8 mouse cellular contexts compared by ENCODE assay signal in genomic region chr5:107167373-107167772, GRCm38 (mm10).
A peak's percentile ranks its signal among the peaks of the same experiment; 100 is the strongest.
DNase-seq lines count a peak whose midpoint lies in the region; ATAC-seq lines count a peak whose summit lies in the region.

No protein-coding gene starts in this region.

- H3K27ac ChIP-seq in kidney, embryonic 14.5 days (ENCODE audit: low read depth, low read length) = peak overlapping the region; percentile 78
- peak overlapping the region; percentile 94 for H3K27ac ChIP-seq in embryonic facial prominence, embryonic 15.5 days (replicated peaks)
- peak overlapping the region; percentile 87 for H3K27ac ChIP-seq in limb, embryonic 15.5 days

- H3K9ac ChIP-seq in kidney, embryonic 14.5 days (ENCODE audit: low read depth, low read length) = peak overlapping the region; percentile 13; the same call in 1 of the 2 replicates
- H3K9ac ChIP-seq in embryonic facial prominence, embryonic 15.5 days = no peak overlapping the region
- no peak overlapping the region for H3K9ac ChIP-seq in limb, embryonic 15.5 days

- H3K27me3 ChIP-seq in kidney, embryonic 14.5 days (ENCODE audit: control insufficient read depth, insufficient read depth, low read length) = no peaks in the 10 kb centered on the region
- H3K27me3 ChIP-seq in embryonic facial prominence, embryonic 15.5 days = no peaks in the 10 kb centered on the region
- no peaks in the 10 kb centered on the region for H3K27me3 ChIP-seq in limb, embryonic 15.5 days

- H3K4me1 ChIP-seq in kidney, embryonic 14.5 days (ENCODE audit: control insufficient read depth, insufficient read depth, low read length) = peaks cover 31% of the 10 kb centered on the region
- H3K4me1 ChIP-seq in embryonic facial prominence, embryonic 15.5 days = peaks cover 72% of the 10 kb centered on the region
- H3K4me1 ChIP-seq in limb, embryonic 15.5 days = peaks cover 63% of the 10 kb centered on the region

- no peaks in the 10 kb centered on the region for H3K9me3 ChIP-seq in kidney, embryonic 14.5 days (ENCODE audit: control insufficient read depth, low read length)
- no peaks in the 10 kb centered on the region for H3K9me3 ChIP-seq in embryonic facial prominence, embryonic 15.5 days (replicated peaks)
- H3K9me3 ChIP-seq in limb, embryonic 15.5 days = no peaks in the 10 kb centered on the region

- WGBS in kidney, embryonic 14.5 days = 33% methylated on average over 12 of the region's 12 CpGs
- 19% methylated on average over 12 of the region's 12 CpGs for WGBS in embryonic facial prominence, embryonic 15.5 days
- WGBS in limb, embryonic 15.5 days = 29% methylated on average over 12 of the region's 12 CpGs

- H3K4me3 ChIP-seq in kidney, embryonic 14.5 days (ENCODE audit: low read length) = no peak overlapping the region
- peak overlapping the region; percentile 8; the same call in 1 of the 2 replicates for H3K4me3 ChIP-seq in embryonic facial prominence, embryonic 15.5 days (replicated peaks)
- no peak overlapping the region for H3K4me3 ChIP-seq in limb, embryonic 15.5 days

- ATAC-seq in kidney, embryonic 14.5 days (ENCODE audit: low FRiP score, low TSS enrichment) = peak; percentile 40; the same call in 1 of the 2 replicates
- ATAC-seq in embryonic facial prominence, embryonic 15.5 days (ENCODE audit: insufficient number of reproducible peaks, low FRiP score, low TSS enrichment, low read depth) = no peak; the same call in 1 of the 2 replicates
- 0 out of 2 replicates have a peak, but pooled peaks have one; percentile 5 for ATAC-seq in limb, embryonic 15.5 days (ENCODE audit: insufficient number of reproducible peaks, low FRiP score, low TSS enrichment, low read depth)

- peak overlapping the region; percentile 17 for H3K4me2 ChIP-seq in kidney, embryonic 14.5 days (replicated peaks; ENCODE audit: low read depth, low read length)
- H3K4me2 ChIP-seq in embryonic facial prominence, embryonic 15.5 days (replicated peaks) = peak overlapping the region; percentile 39
- peak overlapping the region; percentile 36 for H3K4me2 ChIP-seq in limb, embryonic 15.5 days

- no peak for DNase-seq in kidney, adult 9 months
- peak; percentile 66 for DNase-seq in brain, adult 2 months (ENCODE audit: low read depth, low spot score)
- DNase-seq in right cerebral cortex, adult 18-20 months = no peak
- no peak for DNase-seq in natural killer cell, adult 2 months (ENCODE audit: low spot score in 2 of 2)
- DNase-seq in urinary bladder, postnatal 4 days (ENCODE audit: low spot score in 2 of 2) = no peak

- no peaks in the 10 kb centered on the region for H3K36me3 ChIP-seq in kidney, embryonic 14.5 days (ENCODE audit: control insufficient read depth, insufficient read depth, low read length)
- H3K36me3 ChIP-seq in embryonic facial prominence, embryonic 15.5 days = no peaks in the 10 kb centered on the region
- H3K36me3 ChIP-seq in limb, embryonic 15.5 days = no peaks in the 10 kb centered on the region
